ENCODE assay signal across 8 mouse cellular contexts in the genomic region with DNA sequence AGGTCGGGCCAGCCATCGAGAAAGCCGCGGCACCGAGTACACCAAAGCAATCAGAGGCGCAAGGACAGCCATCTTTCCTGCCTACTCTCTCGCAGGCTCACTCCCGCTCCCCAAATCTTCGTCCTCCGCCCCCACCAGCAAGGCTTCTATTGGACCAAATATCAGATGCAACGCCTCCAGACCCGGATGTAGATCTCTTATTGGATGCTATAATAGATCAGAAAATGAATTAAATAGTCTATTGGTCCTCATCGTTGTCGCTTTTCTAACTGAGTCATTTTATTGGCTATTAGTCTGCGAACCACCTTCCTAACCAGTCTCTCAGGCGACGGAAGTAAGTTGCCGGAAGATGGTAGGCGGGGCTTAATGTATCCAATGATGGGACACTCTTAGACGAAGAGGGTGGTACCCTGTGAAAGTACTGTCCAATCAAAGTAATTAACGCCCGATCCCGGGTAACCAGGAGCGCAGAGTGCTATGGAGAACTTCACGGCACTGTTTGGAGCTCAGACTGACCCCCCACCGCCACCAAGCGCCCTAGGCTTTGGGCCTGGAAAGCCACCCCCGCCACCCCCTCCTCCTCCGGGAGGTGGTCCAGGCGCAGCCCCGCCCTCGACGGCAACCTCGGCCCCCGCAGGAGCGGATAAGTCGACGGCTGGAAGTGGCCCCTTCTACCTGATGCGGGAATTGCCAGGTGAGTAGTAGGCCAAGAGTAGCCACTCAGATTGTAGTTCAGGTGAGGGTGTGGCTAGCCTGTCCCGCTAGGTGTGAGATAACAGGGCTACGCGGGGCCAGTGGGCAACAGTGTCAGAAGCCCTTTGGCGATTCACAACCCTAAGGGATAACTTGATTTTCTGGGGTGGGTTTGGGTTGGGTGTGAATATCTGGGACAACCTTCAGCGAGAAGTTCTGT. TPM values are rescaled to one million over a fixed set of nuclear protein-coding genes. Genes with fewer than 3 reads are reported as not detected.
DNase-seq lines count a peak whose midpoint lies in the region; ATAC-seq lines count a peak whose summit lies in the region.

Gene Gm28635 (minus strand): TSS at position 74 of the 913 bp plus-strand sequence.
Gene Med19 (plus strand): TSS at position 435 of the 913 bp plus-strand sequence.

- ATAC-seq in hindbrain, embryonic 15.5 days (ENCODE audit: low FRiP score, low read depth) = peak; percentile 100

- DNase-seq in T-cell, adult 2 months (ENCODE audit: low spot score) = peak; percentile 96
- DNase-seq in cerebellum, postnatal 36 days = peak; percentile 87 to 92
- DNase-seq in frontal cortex, postnatal 36 days (ENCODE audit: low spot score in 2 of 2) = peak; percentile 90 to 96
- DNase-seq in left cerebral cortex, adult 11 months (ENCODE audit: low spot score) = peak; percentile 98
- peak; percentile 92 to 93 for DNase-seq in lung, postnatal 4 days
- peak; percentile 98 for DNase-seq in retina, postnatal 7 days (ENCODE audit: low read depth, low spot score)
- peak; percentile 55 for DNase-seq in urinary bladder, adult 2 months (ENCODE audit: low spot score)

- H3K4me1 ChIP-seq in hindbrain, embryonic 15.5 days (replicated peaks) = peaks cover 29% of the 10 kb centered on the region

- no peaks in the 10 kb centered on the region for H3K27me3 ChIP-seq in hindbrain, embryonic 15.5 days

- H3K9ac ChIP-seq in hindbrain, embryonic 15.5 days = peak within 1 kb of the TSS; percentile 84

- peaks cover 28% of the 10 kb centered on the region for H3K36me3 ChIP-seq in hindbrain, embryonic 15.5 days

- H3K4me3 ChIP-seq in hindbrain, embryonic 15.5 days = peak within 1 kb of the TSS; percentile 97

- H3K4me2 ChIP-seq in hindbrain, embryonic 15.5 days = peak within 1 kb of the TSS; percentile 65

- WGBS in hindbrain, embryonic 15.5 days = under 1% methylated on average over 44 of the region's 44 CpGs

- H3K27ac ChIP-seq in hindbrain, embryonic 15.5 days (replicated peaks) = peak within 1 kb of the TSS; percentile 85

- H3K9me3 ChIP-seq in hindbrain, embryonic 15.5 days = no peaks in the 10 kb centered on the region

RNA-seq across cellular contexts. Expression of gene Gm28635, which starts in this region (rescaled TPM):
- not detected in 2 replicates for polyA plus RNA-seq in hindbrain, embryonic 15.5 days (2015; fragmentation: Nextera tagmentation; extraction: Ambion mirVana)
- polyA plus RNA-seq in urinary bladder, adult 2 months (2012; rRNA removed) = not detected in 2 replicates

RNA-seq across cellular contexts. Expression of gene Med19, which starts in this region (rescaled TPM):
- polyA plus RNA-seq in hindbrain, embryonic 15.5 days (2015; fragmentation: Nextera tagmentation; extraction: Ambion mirVana) = 53.4 and 53.6 TPM in 2 replicates
- 18.3 and 20.1 TPM in 2 replicates for polyA plus RNA-seq in urinary bladder, adult 2 months (2012; rRNA removed)

Comparison
In these comparisons a context has a peak if more than half of its experiments do, and no peak if none do; other contexts are left out.
1. Peak in every context shown above with its lines: DNase-seq, ATAC-seq, H3K4me3 ChIP-seq and H3K27ac ChIP-seq.